Mouse (Mus musculus) ES-Bruce4 (cell line): ENCODE measurements around the gene Dtnb. TPM values are rescaled to one million over a fixed set of nuclear protein-coding genes. Genes with fewer than 3 reads are reported as not detected.

Experiments used
- H3K27ac ChIP-seq: 2 replicates; pipeline ENCODE4 v1.5.1; 2012; ENCODE audit warnings: low read length, inconsistent platforms; ENCODE audit not compliant: insufficient read depth
- H3K27me3 ChIP-seq: 2 replicates; pipeline ENCODE4 v1.6.1; 2012; ENCODE audit warnings: mild to moderate bottlenecking, low read length, inconsistent platforms; ENCODE audit not compliant: control insufficient read depth, poor library complexity, insufficient read depth, severe bottlenecking
- H3K36me3 ChIP-seq: 2 replicates; pipeline ENCODE4 v1.6.1; 2012; ENCODE audit warnings: inconsistent platforms, mild to moderate bottlenecking, low read length, moderate library complexity; ENCODE audit not compliant: control insufficient read depth, poor library complexity, insufficient read depth, severe bottlenecking
- H3K4me1 ChIP-seq: one replicate; pipeline ENCODE4 v1.8.1; 2011; ENCODE audit warnings: low read length; ENCODE audit not compliant: control insufficient read depth, insufficient read depth
- H3K4me3 ChIP-seq: 2 replicates; pipeline ENCODE4 v1.5.1; 2011; ENCODE audit warnings: low read depth, mild to moderate bottlenecking, low read length
- H3K9ac ChIP-seq: 2 replicates; pipeline ENCODE4 v1.6.1; 2012; ENCODE audit warnings: low read depth, mild to moderate bottlenecking, inconsistent platforms; ENCODE audit not compliant: poor library complexity, severe bottlenecking
- H3K9me3 ChIP-seq: replicated peaks from 2 replicates; pipeline ENCODE4 v1.6.1; 2012; ENCODE audit warnings: mild to moderate bottlenecking, low read length, inconsistent platforms; ENCODE audit not compliant: control insufficient read depth, poor library complexity, insufficient read depth, severe bottlenecking
- CTCF ChIP-seq: IDR thresholded peaks from one replicate; pipeline ENCODE4 v1.8.1; 2011; ENCODE audit warnings: low read depth, low read length
- EP300 ChIP-seq: IDR thresholded peaks from 2 replicates; pipeline ENCODE4 v1.6.1; 2011; ENCODE audit warnings: low read depth, low read length; ENCODE audit not compliant: insufficient read depth
- POLR2A ChIP-seq: IDR thresholded peaks from one replicate; pipeline ENCODE4 v1.8.1; 2011; ENCODE audit warnings: low read length; ENCODE audit not compliant: insufficient read depth
- polyA plus RNA-seq: library from polyadenylated mRNA; stranded (reverse); fragments of >200 nt; gene quantifications from 2 replicates; pipeline ENCODE4 v1.2.4, GENCODE M21; 2011; ENCODE audit warnings: low read depth; ENCODE audit not compliant: missing spikeins, insufficient read depth, insufficient read length

Dtnb gene
- polyA plus RNA-seq, 1 experiment, result 62.1 TPM

DNA sequence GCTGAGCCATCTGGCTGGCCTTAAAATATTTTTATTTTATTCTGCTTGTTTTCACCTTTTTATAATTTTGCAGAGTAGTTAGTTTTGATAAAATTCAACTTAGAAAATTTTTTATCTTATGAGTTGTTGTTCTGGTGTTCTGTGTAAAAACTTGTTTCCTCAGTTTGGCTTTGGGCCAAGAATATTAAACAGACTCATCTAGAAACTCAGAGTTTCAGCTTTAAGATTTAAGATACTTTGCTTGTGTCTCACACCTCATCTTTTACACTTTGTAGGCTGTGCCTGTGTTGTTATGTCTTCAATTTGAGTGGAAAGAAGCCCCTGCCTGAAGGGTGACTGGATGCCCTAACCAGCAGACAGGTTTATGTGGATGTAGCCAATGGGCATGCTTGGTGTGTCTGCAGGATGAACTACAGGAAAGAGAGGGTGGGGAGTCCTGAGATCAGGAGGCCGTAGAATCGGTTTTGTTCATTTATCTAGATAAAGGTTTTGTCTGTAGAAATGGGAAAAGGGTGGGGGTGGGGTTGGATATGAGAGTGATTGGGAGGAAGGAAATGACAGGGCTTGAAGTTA, 7.9 kb downstream of the Dtnb start:
- no peaks in the 10 kb centered on the region for H3K27me3 ChIP-seq
- H3K27ac ChIP-seq, result no peak overlapping the region
- no peaks in the 10 kb centered on the region for H3K36me3 ChIP-seq
- no peaks in the 10 kb centered on the region for H3K9me3 ChIP-seq
- TF ChIP-seq POLR2A (no peak), EP300 (no peak), CTCF (no peak)
- H3K9ac ChIP-seq, result no peak overlapping the region
- no peak overlapping the region for H3K4me3 ChIP-seq
- H3K4me1 ChIP-seq, result no peaks in the 10 kb centered on the region

DNA sequence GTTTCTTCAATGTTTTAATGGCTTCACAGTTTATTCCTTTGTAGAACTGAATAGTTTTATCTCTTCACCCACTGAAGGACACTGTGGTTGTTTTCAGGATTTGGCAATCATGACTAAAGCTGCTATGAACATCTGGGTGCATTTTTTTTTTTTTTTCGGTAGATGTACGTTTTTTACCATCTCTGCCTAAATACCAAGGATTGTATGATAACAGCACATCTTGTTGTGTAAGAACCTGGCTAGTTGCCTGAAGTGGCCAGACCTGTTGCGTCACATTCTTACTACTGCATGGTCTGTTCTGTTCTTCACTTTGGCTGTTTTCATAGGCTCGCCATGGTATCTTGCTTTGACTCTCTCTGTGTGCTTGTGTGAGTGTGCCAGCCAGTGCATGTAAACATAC, 10.4 kb downstream of the Dtnb start:
- Histone ChIP-seq H3K27me3 (no peaks in the 10 kb centered on the region), H3K9me3 (no peaks in the 10 kb centered on the region), H3K27ac (no peak overlapping the region), H3K9ac (no peak overlapping the region), H3K4me1 (no peaks in the 10 kb centered on the region), H3K36me3 (no peaks in the 10 kb centered on the region), H3K4me3 (no peak overlapping the region)
- TF ChIP-seq CTCF (no peak), POLR2A (no peak), EP300 (no peak)

DNA sequence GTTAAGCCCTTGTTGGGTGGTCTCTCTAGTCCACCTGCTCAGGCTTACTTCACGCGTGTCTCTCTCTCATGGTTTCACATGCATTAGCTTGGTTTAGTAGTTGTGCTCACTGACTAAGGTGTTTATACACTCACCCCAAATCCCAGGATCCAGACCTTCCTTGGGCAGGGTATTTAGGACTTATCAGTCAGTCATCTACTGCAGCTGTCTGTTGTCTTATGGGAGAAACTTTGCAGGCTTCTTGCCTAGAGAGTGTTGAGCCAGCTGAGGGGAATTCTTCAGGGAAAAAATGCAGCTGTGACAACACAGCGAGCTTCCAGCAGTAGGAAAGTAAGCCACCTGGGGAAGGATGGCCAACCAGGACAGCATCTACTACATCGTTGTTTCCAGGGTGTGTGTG, 13.3 kb downstream of the Dtnb start:
- no peaks in the 10 kb centered on the region for H3K36me3 ChIP-seq
- H3K27me3 ChIP-seq, result no peaks in the 10 kb centered on the region
- H3K9me3 ChIP-seq, result no peaks in the 10 kb centered on the region
- TF ChIP-seq EP300 (no peak), POLR2A (no peak), CTCF (no peak)
- H3K4me3 ChIP-seq, result no peak overlapping the region
- H3K27ac ChIP-seq, result no peak overlapping the region
- H3K4me1 ChIP-seq, result no peaks in the 10 kb centered on the region
- H3K9ac ChIP-seq, result no peak overlapping the region

DNA sequence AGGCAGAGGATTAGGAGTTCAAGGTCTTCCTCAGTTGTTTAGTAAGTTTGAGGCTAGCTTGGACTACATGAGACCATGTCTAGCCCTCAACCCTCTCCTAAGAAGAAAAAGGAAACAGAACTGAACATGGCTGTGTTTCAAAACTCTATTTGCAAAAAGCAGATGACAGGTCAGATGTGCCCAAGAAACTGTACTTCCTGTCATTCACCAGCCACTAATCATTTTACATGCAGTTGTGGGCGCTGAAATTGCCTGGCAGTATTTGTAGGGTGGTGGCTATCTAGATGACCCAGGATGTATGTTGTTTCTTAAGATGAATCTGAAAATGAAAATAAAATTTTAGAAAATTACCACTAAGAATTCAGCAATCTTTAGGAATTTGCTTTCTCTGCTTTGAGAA, 14.8 kb downstream of the Dtnb start:
- Histone ChIP-seq H3K36me3 (no peaks in the 10 kb centered on the region), H3K4me1 (no peaks in the 10 kb centered on the region), H3K9me3 (no peaks in the 10 kb centered on the region), H3K27me3 (no peaks in the 10 kb centered on the region), H3K27ac (no peak overlapping the region), H3K9ac (no peak overlapping the region), H3K4me3 (no peak overlapping the region)
- TF ChIP-seq CTCF (no peak), EP300 (no peak)

DNA sequence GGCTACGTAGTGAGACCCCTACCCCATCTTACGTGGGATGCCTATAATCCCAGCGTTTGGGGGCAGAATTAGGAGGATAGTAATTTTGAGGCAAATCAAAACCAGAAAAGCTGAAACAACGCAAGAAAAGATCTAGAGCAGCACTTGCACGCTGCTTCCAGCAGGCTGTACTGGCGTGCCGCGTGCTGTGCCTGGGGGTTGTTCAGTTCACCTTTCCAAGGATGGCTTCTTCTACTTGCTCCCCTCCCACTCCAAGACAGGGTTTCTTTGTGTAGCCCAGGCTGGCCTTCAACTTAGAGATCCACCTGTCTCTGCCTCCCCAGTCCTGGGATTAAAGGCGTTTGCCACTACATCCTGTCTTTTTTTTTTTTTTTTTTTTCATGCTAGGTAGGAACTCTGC, 17.9 kb downstream of the Dtnb start:
- Histone ChIP-seq H3K4me3 (no peak overlapping the region), H3K36me3 (no peaks in the 10 kb centered on the region), H3K27ac (no peak overlapping the region), H3K9ac (no peak overlapping the region), H3K9me3 (no peaks in the 10 kb centered on the region), H3K4me1 (no peaks in the 10 kb centered on the region), H3K27me3 (no peaks in the 10 kb centered on the region)
- TF ChIP-seq POLR2A (no peak), CTCF (peak; percentile 24)

DNA sequence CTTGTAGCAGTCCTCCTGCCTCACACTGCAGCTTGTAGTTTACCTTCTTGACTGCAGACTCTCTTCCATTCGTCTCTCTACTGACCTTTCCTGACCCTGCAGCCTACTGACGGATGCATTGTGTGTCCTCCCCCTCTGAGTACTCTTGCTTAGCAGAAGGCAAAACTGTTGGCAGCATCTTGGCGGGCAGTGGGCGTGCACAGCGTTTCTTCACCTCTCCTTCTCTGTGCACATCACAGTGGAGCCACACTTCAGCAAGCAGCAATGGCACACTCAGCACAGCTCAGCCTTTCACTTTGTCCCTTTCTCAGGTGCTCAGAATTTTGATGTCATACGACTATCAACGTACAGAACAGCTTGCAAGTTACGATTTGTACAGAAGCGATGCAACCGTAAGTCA, 19.4 kb downstream of the Dtnb start:
- no peak overlapping the region for H3K4me3 ChIP-seq

More for the DNA sequence above, 19.4 kb downstream of the Dtnb start:
- no peak overlapping the region for H3K9ac ChIP-seq
- no peaks in the 10 kb centered on the region for H3K27me3 ChIP-seq
- no peak overlapping the region for H3K27ac ChIP-seq
- no peak for TF ChIP-seq POLR2A
- TF ChIP-seq CTCF, result no peak
- no peak for TF ChIP-seq EP300
- H3K4me1 ChIP-seq, result no peaks in the 10 kb centered on the region
- no peaks in the 10 kb centered on the region for H3K36me3 ChIP-seq
- no peaks in the 10 kb centered on the region for H3K9me3 ChIP-seq
